Mouse (Mus musculus): ENCODE measurements around the gene Ccnt2.
"Not testable (repeated sequence)": the region's sequence is repeated elsewhere in the genome, so short reads cannot be mapped to it uniquely, and the experiment has no call there.

Ccnt2 gene

DNA sequence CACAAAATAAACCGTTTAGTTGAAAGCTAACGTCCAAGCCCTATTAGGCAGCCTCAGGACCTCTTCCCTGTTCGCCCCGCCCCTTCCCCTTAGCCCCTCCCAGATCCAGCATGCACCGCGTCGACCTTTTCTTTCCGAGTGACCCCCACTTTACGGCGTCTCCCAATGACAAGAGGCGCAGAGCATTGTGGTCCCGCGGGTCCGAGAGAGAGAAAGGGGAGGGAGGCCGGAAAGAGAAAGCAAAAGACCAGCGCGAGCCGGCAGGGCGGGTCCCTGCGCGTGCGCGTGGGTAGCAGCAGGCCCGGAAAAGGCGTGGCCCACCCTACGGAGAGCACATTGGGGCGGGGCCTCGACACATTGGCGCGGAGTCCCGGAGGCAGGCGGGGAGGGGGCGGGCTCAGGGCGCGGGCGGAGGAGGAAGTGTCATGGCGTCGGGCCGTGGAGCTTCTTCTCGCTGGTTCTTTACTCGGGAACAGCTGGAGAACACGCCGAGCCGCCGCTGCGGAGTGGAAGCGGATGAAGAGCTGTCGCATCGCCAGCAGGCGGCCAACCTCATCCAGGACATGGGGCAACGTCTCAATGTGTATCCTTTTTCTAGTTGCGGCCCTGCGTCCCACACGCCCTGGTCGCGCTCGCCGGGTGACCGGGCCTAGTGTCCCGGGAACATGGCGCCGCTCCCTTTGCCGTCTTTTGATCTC is at the start of gene Ccnt2:
TSS of gene Ccnt2 (plus strand) at position 362 of the 698 bp plus-strand sequence.
- peak; percentile 99 for DNase-seq (ENCODE audit: low read depth)

DNA sequence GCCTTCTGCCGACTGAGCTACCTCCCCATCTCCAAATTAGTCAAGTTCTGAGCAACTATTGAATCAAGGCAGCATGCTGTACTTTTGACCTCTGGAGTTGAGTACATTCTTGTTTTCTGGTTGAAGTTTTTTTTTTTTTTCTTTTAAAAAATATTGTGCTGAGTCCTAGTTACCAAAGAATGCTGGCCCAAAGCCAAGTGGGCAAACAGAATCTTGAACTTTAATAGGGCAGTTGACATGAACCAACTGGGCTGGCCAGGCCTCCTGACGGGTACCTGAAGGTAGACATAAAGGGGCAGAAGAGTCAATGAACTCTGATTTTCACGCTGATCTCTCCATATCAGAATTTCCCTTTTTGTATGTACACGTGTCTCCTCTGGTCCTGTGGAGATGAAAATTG is 44.9 kb upstream of the Ccnt2 start, which contains the start of gene Acmsd:
TSS of gene Acmsd (plus strand) at position 318 of the 400 bp plus-strand sequence.
- DNase-seq (ENCODE audit: low read depth) = no peak

DNA sequence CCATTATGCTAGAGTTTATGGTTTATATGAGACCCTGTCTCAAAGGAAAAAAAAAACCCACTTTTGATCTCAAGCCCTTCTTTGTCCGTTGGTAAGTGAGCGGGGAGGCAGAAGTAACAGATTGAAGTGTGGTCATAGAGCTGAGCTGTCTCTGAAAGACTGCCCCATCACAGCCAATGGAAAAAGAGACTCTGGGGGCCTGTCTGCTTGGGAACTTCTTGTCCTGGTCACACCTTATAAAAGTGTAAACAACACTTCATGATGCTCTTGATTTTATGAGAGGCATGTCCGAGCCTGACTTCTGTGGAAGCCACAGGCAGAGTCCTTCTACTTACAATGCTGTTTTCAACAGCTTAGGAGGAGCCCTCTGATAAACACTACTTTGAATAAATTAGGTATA is 42.9 kb upstream of the Ccnt2 start:
- no peak for DNase-seq (ENCODE audit: low read depth)

DNA sequence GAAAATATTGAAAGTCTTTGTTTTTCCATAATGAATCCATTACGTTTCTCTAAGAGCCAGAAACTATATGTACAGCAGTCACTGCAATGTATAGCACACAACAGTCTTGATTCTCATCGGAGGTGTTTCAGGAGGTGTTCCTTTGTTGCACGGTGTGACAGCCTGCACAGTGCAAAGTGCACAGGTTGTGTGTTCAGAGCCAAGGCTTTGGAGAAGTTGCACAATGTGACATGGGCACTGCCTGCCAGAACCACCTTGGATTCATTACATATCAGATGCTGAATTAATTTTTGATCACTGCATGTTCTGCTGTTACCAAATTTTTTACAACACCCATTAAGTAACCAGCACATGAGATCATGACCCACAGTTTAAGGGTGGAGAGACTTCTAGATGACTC is 41.5 kb upstream of the Ccnt2 start:
- DNase-seq (ENCODE audit: low read depth) = no peak

DNA sequence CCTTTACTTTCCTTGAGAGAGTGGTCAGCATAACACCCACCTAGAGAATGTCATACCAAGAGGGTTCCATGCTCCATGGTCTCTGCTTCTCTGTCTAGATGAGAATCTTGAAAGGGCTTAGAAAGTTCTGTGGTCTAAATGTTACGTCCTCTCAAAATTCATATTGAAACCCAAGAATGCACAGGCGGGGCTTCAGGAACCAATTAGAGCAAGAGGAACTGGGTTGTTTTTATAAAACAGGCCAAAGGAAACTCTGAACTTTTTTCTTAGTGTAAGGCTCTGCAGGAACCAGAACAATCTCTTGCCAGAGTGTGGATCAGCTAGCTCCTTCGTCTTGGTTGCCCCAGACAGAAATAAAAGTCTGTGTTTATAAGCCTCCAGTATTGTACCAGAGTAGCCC is 41.1 kb upstream of the Ccnt2 start:
- DNase-seq (ENCODE audit: low read depth) = peak; percentile 60

DNA sequence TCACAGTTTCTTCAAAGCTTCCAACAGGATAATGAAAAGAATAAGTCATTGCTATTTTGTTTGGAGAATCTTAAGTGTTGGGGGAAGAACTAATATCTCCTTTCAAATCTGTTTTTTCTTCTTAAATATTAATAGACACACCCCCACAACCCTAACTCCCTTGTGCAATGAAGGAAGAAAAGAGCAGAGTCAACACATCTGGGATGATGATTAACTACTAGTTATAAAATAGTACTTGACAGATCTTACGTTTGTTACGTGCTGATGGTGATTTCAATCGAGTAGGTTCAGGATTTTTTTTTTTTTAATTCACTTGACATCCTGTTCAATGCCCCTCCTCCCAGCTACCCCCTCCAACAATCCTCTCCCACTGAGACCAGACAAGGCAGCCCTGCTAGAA is 38.6 kb upstream of the Ccnt2 start:
- DNase-seq (ENCODE audit: low read depth) = no peak

DNA sequence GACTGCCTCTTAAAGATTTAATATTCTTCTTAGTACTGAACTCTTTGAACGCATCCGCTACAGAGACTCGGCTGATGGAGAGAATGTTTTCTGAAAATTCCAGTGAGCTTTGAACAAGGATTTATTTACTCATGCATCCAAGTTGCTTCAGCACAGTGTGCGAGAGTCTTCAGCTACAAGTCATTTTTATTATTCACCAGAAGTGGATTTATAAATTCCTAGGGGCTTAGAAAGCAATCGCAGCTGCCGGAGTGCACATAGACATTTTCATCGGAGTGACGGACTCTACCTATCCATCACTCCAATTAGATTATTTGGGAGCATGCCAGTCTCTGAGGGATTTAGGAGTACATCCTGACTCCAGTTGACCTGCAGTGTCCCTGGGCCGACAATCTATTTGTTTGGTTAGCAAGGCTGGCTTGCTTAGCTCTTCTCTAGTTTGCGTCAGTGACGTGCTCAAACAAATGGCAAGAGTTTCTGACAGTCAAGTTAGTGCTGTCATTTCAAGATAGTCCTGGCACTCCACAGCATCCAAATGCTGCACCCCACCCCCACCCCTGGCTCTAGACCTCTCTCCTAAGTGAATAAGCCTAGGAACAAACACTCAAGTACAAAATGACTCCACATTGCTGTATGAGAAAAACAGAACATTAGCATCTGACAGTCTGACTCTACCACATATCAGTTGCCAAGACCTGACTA is 23.4 kb upstream of the Ccnt2 start:
- no peak for DNase-seq (ENCODE audit: low read depth)

DNA sequence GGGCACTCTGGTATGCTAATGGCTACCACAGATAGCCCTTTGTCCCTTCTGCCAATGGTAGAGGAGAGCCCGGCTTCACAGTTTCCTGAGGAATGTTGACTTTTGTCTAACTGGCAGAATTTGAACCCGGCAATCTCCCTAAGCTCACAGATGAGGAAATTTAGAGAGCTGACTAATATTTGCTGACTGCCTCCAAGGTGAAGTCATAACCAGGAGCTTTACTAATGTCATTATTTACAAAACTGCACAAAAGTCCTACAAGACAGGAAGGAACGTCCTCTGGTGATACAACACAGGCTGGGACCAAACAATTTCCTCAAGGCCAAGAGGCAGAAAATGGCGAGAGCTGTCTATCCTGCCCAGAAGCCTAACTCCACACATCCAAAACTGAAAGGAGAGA is 18.2 kb upstream of the Ccnt2 start:
- DNase-seq (ENCODE audit: low read depth) = no peak

DNA sequence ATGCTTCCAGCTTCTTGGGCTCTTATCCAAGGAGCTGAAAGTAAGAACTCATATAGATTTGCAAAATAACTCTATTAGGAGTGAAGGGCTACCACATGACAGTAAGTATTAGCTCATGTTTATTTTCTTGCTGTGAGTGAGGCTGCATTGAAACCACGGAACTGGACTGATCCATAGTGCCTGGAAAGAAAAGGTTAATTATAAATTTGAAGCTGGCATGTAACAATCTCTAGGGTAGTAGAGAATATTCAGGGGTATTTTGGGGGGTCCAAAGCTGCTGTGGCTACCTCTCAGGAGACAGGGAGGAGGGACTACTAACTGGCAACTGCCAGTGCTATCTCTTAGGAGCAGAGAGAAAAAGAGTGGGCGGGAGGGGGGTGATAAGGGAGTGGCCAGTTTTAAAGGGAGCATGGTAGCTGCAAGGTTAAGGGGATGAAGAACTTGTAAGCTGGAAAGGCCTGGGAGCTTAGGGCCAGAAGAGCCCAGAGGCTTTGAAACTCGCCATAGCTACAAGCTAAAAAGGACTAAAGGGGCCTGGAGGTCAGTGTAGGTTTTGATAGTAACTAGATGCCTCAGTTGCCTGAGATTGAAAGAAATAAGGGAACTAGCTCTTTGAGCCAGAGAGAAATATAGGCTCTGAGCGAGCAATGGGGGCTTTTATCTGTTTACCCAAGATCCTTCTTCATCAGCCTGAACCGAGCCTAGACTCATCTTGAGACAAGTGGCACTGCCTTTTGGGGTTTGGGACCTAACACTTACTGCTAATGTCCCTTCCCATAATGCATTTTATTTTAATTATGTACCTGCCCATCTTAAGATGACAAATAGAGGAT is 17.4 kb upstream of the Ccnt2 start:
- DNase-seq (ENCODE audit: low read depth) = no peak

DNA sequence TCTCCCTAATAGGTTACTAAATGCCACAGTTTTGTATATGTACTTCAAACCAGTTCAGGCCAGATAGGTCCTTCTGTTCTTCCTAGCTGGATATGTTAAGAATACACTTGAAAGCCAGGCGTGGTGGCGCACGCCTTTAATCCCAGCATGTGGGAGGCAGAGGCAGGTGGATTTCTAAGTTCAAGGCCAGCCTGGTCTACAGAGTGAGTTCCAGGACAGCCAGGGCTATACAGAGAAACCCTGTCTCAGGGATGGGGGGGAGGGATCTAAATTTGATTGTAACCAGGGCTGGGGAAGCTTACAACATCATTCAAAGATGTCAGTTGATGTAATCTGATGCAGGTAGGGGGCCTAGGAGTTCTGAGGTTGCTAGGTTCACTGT is 16.8 kb upstream of the Ccnt2 start:
- not testable (repeated sequence) for DNase-seq (ENCODE audit: low read depth)

DNA sequence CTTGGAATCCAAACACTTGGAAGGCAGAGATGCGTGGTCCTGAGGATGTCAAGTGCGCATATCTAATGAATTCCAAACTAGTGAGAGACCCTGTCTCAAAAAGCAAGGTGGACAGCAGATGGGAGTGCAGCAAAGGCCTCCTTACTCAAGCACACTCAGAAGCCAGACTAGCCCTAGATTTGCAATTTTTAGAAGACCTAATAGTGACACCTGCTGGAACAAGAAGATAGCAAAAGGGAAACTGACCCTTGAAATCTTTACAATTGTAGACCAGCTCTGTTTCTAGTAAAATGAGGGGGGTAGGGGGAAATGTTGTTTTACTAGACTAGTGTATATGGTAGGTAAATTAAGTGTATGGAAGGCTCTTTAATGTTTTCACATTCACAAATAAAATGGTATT is 8.5 kb upstream of the Ccnt2 start:
- DNase-seq (ENCODE audit: low read depth) = peak; percentile 60

DNA sequence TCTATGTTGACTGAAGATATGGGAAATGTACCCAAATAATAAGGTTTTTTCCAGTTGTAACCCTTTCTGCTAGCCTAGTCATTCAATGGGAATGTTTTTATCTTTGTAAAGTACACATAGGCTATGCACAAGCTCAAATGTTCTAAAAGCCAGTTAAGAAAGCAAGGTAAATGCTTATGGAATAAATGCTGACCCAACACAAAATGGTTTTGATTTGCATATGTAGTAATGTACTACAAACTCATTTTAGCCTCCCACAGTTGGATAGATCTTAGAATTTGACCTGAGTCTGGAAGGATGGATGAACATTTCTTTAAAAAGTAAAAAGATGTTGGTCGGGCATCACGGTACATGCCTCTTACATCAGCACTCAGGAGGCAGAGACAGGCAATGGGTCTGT is 7.2 kb upstream of the Ccnt2 start:
- DNase-seq (ENCODE audit: low read depth) = no peak

DNA sequence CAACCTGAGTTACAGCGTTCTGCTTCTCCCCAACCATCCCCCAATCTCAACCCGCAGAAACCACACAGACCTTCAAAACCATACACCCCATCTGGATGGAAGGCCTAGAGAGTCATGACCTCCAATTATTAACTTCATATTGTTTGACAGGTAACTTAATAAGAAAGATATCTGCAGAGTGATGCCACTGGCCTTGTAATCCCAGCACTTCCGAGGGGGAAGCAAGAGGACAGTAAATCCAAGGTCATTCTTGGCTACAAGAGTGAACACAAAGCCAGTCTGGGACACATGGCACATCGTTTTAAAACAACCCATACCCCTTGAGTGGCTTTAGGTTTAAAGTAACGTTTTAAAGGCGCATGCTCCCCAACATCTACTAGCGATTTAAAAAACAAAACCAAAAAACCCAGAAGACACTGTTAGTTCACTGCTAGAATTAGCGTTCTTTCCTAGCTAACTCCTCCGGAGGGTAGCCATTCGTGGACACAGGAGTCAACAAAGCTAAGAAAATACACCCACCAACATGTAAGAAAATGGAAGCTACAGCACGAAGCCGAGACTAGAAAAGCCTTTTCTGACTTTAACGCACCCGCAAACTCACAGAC is 664 bp upstream of the Ccnt2 start:
- no peak for DNase-seq (ENCODE audit: low read depth)

DNA sequence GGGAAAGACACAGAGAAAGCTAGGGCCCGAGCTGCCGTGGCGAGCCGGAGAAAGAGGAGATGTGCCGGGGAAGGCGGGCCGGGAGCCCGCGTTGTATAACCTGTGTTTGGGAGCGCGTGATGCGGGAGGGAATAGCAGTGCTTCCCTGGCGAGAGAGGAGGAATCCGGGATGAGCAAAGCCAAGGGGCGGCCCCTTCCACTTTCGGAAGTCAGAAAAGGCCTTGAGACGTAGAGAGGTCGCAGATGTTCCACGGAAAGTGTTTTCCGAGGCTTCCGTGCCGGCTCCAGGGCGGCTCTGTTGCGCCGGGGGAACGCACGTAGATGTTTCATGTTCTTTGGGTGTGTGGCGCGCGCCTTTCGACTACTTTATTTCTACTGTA is 527 bp downstream of the Ccnt2 start:
- DNase-seq (ENCODE audit: low read depth) = peak; percentile 68

DNA sequence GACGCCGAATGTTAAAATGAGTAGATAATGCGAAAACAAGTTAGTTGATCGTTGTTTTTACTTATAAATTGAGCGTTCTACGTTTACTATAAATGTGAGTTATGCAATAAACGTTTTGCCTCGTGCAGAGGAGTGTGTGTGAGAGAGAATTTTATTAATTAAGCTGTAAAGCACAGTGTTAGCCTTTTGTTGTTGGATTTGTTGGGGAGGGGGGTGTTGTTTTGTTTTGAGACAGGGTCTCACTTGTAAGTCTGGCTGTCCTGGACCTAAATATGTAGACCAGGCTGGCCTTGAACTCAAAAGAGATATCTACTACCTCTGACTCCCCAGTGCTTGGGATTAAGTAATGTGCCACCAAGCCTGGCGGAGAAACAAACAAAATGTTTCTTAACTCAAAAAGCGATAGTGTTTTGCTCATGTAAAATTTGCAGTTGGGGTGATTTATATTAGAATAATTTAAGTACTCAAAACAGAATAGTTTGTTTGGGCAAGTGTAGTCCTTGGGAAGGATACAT is 1.3 kb downstream of the Ccnt2 start:
- DNase-seq (ENCODE audit: low read depth) = peak; percentile 13

DNA sequence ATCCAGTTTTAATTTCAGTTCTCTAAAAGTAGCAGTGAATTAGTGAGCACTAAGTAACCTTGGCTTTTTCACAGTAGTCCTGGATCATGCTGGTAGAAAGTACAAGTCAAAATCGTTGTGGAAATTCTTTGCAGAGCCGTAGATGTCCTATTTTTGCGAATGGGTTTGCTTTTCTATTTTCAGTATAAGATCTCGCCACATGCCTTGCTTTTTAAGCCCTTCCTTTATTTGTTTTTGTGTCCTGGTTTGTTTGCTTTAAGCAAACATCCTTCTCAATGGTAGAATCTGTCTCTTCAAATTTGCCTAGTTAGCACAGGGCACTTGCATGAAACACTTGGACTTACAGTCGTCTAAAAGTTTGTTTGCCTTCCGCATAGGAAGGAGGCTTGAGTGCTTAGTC is 2.3 kb downstream of the Ccnt2 start:
- peak; percentile 20 for DNase-seq (ENCODE audit: low read depth)

DNA sequence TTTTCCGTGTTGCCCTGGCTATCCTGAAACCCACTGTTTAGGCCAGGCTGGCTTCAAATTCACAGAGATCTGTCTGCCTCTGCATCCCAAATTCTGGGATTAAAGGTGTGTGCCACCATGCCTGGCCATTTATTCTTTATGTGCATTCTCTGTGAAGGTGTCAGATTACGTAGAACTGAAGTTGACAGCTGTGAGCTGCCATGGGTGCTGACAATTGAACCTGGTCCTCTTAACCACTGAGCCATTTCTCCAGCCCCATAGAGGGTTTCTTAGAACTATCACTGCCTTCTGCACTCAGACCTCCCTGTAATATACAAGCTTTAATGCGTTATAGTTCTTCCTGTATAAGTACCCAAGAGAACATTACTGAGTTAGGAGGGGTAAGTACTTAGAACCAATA is 4.6 kb downstream of the Ccnt2 start:
- no peak for DNase-seq (ENCODE audit: low read depth)

DNA sequence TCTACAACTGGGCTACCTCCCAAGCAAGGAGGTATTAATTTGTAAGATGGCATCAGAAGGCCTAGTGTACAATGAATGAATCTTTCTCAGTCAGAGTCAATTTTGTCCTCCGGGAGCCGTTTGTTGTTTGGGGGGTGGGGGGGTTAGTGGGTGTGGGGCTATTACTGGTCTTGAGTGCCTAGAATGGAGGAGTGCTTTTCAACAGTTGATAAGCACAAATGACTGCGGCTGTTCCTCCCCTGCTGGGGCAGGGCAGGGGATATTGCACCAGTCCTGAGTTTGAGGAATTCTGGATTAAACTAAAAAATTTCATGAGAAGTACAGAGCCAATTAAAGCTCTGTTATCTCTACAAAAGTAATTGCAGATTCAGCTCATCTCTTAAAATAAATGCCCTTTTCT is 6.2 kb downstream of the Ccnt2 start:
- no peak for DNase-seq (ENCODE audit: low read depth)

DNA sequence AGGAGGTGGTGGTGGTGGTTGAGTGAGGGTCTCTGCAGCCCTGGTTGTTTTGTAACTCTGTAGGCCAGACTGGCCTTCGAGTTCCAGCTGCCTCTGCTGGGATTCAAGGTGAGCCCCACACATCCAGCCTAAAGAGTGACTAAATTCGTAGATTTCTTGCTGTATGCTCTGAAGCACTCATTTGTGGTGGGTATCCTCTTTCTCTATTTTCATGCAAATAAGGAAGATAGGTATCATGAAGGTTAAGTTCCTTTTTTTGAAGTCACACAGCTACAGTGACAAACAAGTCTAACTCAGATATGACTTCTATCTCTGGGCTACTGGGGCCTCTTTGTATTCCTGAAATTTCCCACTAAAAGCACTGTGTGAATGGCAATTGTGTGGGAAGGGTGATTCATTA is 6.9 kb downstream of the Ccnt2 start:
- DNase-seq (ENCODE audit: low read depth) = no peak

DNA sequence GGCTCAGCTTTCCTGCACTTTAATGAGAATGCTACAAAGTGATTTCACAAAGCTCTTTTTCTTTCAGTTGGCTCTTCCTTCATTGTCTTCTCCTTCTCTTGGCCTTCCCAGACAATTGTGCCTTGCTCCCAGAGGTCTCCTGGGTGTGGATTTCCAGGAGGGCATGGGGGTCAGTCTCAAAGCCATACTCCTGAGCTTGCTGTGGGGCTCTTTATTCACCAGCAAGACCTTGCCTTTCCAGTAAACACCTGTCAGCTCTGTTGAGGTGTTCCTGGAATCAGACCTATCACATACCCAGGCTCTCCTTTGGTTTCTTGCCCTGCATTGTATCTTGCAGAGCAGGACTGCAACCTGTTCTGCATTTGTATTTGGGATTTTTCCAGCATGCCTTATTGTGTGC is 9.9 kb downstream of the Ccnt2 start:
- no peak for DNase-seq (ENCODE audit: low read depth)

DNA sequence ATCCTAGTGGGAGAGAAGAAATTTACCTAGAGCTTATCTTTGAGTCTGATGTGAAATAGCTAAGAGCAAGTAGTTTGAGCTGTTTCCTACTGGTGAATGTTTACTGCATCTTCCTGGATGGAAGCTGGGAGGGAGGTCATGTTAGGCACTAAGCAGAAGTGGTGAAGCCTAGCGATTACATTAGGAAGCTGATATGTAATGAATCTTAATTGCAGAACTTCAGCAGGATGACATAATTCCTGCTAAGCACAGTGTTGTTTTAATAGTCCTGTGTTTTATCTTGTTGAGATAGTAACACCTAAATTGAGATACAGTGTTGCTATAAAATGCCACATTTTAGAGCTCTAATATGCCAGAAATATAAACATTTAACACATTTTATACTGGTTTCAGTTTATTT is 11.9 kb downstream of the Ccnt2 start:
- no peak for DNase-seq (ENCODE audit: low read depth)

DNA sequence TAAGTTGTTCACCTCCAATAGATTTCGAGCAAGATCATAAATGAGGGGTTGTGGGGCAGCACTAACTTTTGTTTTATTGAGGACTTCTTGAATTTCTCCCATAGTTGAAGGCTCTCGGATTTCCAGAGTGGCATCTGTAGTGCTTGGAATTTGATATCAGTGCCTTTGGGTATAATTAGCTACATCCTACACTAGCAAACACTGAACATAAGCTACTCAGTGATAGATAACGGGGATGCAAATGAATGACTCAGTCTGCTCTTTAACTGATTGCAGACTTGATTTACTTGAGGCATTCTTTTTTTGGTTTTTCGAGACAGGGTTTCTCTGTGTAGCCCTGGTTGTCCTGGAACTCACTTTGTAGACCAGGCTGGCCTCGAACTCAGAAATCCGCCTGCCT is 15.0 kb downstream of the Ccnt2 start:
- DNase-seq (ENCODE audit: low read depth) = no peak
